Mouse (Mus musculus): Measurements from ENCODE around the gene Xlr4b. TPM values are rescaled to one million over a fixed set of nuclear protein-coding genes. Genes with fewer than 3 reads are reported as not detected.
"Not testable (repeated sequence)": the region's sequence is repeated elsewhere in the genome, so short reads cannot be mapped to it uniquely, and the experiment has no call there.

The Xlr4b gene
- polyA plus RNA-seq (2012; rRNA removed), result 2.0 and 2.4 TPM in 2 replicates

DNA sequence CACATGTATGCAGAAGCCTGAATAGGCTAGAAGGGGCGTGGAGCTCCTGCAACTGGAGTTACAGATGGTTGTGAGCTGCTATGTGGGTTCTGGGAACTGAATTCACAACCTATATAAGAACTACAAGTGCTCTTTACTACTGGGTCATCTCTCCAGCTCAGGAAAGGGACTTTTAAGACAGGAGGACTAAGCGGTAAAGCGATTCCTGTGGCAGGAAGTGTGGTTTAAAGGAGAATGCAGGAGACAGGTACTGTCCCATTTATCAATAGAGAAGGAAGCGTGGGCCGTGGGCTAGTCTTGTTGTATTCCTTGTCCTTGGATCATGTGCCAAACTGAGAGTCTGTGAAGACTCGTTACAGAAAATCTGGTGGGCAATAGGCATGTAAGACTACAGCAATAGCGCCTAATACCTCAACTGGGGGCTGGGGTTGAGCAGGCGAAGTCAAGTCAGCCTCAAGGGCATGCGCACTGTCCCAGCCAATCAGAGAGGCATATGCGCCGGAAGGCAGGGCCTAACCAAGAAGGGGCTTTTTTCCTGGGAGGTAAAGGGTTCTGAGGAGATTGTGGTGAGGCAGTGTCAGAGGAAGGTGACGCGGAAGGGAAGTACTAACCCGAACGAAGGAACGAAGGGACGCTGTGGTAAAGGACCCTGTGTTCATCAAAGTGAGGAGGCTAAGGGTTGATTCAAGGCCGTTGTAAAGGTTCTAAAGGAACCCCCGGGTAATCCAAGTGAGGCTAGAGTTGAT, at the start of gene Xlr4b:
Gene Xlr4b, plus strand, starts transcription at position 515 of the 746 bp plus-strand sequence.
- DNase-seq (ENCODE audit: low spot score), result not testable (repeated sequence)

DNA sequence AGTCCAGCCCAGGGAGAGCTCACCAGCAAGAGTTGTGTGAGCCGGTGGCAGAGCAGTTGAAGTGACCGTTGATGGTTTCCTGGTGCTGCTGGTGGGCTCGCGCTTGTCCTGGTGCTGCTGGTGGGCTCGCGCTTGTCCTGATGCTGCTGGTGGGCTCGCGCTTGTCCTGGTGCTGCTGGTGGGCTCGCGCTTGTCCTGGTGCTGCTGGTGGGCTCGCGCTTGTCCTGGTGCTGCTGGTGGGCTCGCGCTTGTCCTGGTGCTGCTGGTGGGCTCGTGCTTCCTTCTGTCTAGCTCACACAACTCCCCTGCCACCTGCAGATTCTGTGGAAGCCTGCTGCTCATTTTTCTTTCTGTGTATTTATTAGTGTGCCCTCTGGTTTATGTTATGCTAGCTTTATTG, 37.2 kb upstream of the Xlr4b start, which contains the start of gene Spin2d:
Gene Spin2d, minus strand, starts transcription at position 101 of the 400 bp plus-strand sequence.
- DNase-seq (ENCODE audit: low spot score), result not testable (repeated sequence)

DNA sequence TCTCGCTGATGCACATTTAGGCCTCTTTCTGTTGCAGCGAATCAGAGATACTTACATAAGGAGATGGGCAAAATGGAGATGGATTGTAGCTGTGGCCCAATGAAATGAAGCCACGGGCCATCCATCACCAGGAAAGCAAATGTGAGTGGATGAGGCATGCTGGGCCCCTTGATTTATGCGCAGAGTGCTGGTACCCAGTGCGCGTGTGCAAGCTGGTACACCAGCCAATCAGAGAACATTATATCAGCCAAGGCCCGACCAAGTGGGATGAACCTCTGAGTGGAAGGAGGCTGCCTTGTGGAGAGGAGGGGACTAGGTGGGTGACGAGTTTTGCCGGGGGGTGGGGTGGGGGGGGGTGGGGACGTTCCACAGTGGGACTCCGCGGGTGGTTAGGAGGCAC, 22.2 kb upstream of the Xlr4b start, which contains the start of gene Xlr3b:
Gene Xlr3b, plus strand, starts transcription at position 274 of the 400 bp plus-strand sequence.
- not testable (repeated sequence) for DNase-seq (ENCODE audit: low spot score)

DNA sequence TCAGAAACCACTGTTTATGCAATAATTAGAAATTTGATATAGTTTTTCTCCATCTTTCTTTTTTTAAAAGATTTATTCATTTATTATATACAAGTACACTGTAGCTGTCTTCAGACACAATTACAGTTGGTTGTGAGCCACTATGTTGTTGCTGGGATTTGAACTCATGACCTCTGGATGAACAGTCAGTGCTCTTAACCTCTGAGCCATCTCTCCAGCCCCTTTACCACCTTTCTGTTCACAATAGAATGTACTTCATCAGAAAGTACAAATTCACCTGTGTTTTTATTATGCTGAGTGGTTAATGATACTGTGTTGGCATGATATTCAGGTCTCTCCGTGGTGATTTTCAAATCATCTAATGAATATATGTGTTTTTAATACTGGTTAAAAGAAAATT, 11.2 kb downstream of the Xlr4b start:
- no peak for DNase-seq (ENCODE audit: low spot score)

DNA sequence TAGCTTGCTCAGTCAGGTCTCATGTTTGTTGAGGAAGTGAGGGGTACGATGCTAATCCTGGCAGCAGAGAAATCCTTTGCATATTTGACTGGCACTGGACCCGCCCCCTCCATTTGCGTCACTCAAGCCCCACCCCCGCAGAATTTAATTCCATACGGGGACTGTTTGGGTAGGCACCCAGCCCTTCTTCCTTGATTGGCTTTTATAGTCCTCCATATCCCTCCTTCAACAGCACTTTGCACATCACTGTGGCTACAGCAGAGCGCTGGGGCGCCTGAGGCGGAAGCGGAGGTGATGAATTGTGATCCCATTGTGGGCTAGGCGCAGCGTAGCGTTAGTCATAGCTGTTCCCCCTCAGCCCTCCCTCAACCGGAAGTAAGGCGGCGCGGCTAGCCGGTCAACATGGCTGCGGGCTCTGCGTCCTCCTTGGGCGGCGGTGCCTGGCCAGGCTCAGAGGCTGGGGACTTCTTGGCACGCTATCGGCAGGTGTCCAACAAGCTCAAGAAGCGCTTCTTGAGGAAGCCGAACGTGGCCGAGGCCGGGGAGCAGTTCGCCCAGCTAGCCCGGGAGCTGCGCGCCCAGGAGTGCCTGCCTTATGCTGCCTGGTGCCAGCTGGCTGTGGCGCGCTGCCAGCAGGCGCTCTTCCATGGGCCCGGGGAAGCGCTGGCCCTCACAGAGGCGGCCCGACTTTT, 13.9 kb downstream of the Xlr4b start, which contains the start of gene F8a:
Gene F8a, plus strand, starts transcription at position 378 of the 692 bp plus-strand sequence.
- no peak for DNase-seq (ENCODE audit: low spot score)

DNA sequence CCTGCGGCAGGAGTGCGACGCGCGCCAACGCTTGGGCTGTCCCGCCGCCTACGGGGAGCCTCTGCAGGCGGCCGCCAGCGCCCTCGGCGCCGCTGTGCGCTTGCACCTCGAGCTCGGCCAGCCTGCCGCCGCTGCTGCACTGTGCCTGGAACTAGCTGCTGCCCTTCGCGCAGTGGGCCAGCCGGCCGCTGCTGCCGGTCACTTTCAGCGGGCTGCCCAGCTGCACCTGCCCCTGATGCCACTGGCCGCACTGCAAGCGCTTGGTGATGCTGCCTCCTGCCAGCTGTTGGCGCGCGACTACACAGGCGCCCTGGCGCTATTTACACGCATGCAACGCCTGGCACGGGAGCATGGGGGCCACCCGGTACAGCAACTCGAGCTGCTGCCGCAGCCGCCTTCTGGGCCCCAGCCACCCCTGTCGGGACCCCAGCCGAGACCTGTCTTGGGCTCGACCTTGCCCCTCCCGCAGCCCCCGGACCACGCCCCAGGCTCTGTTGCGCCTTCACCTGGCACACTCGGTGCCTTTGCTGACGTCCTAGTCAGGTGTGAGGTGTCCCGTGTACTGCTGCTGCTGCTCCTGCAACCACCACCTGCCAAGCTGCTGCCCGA, 14.6 kb downstream of the Xlr4b start:
- DNase-seq (ENCODE audit: low spot score), result peak; percentile 65

DNA sequence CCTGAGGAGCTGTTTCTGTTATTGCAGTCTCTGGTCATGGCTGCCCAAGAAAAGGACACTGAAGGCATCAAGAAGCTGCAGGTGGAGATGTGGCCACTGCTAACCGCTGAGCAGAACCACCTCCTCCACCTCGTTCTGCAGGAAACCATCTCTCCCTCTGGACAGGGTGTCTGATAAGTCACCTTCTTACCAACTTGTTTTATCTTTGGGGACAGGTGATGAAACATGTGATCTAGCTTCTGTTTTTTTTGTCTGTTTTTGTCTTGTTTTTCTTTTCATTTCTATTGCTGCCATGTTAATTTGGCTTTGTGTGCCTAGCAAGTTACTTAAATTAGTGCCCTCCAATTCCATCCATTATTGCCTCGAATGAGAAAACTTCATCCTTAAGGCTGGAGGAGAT, 15.2 kb downstream of the Xlr4b start:
- DNase-seq (ENCODE audit: low spot score), result no peak

DNA sequence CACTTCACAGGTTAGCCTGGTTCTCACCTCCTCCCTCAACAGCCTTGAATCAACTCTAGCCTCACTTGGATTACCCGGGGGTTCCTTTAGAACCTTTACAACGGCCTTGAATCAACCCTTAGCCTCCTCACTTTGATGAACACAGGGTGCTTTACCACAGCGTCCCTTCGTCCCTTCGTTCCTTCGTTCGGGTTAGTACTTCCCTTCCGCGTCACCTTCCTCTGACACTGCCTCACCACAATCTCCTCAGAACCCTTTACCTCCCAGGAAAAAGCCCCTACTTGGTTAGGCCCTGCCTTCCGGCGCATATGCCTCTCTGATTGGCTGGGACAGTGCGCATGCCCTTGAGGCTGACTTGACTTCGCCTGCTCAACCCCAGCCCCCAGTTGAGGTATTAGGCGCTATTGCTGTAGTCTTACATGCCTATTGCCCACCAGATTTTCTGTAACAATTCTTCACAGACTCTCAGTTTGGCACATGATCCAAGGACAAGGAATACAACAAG, 28.7 kb downstream of the Xlr4b start, which contains the start of gene Xlr4c:
Gene Xlr4c, minus strand, starts transcription at position 310 of the 505 bp plus-strand sequence.
- DNase-seq (ENCODE audit: low spot score), result not testable (repeated sequence)

DNA sequence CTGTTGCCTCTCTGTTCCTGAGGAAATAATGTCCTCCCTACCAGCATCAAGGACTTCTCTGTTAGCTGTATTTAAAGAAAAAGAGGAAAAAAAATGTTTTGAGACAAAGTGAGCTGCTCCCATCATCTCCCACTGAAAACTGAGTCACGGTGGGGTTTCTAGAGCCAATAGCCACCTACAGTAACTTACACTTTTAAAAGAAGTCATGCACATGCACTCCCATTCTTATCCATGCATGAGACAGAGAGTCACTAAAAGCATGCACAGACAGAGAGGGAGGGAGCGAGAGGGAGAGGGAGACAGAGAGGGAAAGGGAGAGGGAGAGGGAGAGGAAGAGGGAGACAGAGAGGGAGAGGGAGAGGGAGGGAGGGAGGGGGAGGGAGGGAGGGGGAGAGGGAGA, 48.3 kb downstream of the Xlr4b start:
- not testable (repeated sequence) for DNase-seq (ENCODE audit: low spot score)

DNA sequence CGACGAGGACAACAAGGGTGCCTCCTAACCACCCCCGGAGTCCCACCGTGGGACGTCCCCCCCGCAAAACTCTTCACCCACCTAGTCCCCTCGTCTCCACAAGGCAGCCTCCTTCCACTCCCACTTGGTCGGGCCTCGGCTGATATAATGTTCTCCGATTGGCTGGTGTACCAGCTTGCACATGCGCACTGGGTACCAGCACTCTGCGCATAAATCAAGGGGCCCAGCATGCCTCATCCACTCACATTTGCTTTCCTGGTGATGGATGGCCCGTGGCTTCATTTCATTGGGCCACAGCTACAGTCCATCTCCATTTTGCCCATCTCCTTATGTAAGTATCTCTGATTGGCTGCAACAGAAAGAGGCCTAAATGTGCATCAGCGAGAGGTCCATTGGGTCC, 51.1 kb downstream of the Xlr4b start, which contains the start of gene Xlr3c:
Gene Xlr3c, minus strand, starts transcription at position 121 of the 400 bp plus-strand sequence.
- DNase-seq (ENCODE audit: low spot score), result not testable (repeated sequence)

Other genes with a start within 250 kb of the Xlr4b start
- 3.8 and 5.4 TPM in 2 replicates for gene Zfp185, start 227.0 kb upstream of the Xlr4b start, polyA plus RNA-seq (2012; rRNA removed)
- gene Pnma5, start 177.2 kb upstream of the Xlr4b start, polyA plus RNA-seq (2012; rRNA removed), result not detected in 2 replicates
- 0.04 and 0.10 TPM in 2 replicates for gene Pnma3, start 149.5 kb upstream of the Xlr4b start, polyA plus RNA-seq (2012; rRNA removed)
- gene Xlr4a, start 131.9 kb upstream of the Xlr4b start, polyA plus RNA-seq (2012; rRNA removed), result 1.4 and 3.0 TPM in 2 replicates
- 1.5 and 4.1 TPM in 2 replicates for gene Xlr3a, start 117.2 kb upstream of the Xlr4b start, polyA plus RNA-seq (2012; rRNA removed)
- gene Gm14685, start 97.3 kb upstream of the Xlr4b start, polyA plus RNA-seq (2012; rRNA removed), result 0.04 and 0.06 TPM in 2 replicates
- gene Xlr5b, start 65.5 kb upstream of the Xlr4b start, polyA plus RNA-seq (2012; rRNA removed), result not detected in 2 replicates
- gene DXBay18, start 64.9 kb upstream of the Xlr4b start, polyA plus RNA-seq (2012; rRNA removed), result not detected in 2 replicates
- gene Spin2d, start 37.3 kb upstream of the Xlr4b start, polyA plus RNA-seq (2012; rRNA removed), result not detected in 2 replicates
- 7.5 and 14.6 TPM in 2 replicates for gene Xlr3b, start 22.1 kb upstream of the Xlr4b start, polyA plus RNA-seq (2012; rRNA removed)
- 10.2 and 11.2 TPM in 2 replicates for gene F8a, start 14.0 kb downstream of the Xlr4b start, polyA plus RNA-seq (2012; rRNA removed)
- 0.52 and 1.3 TPM in 2 replicates for gene Xlr4c, start 28.8 kb downstream of the Xlr4b start, polyA plus RNA-seq (2012; rRNA removed)
- gene Xlr3c, start 51.1 kb downstream of the Xlr4b start, polyA plus RNA-seq (2012; rRNA removed), result not detected in 2 replicates
- gene Xlr5a, start 78.6 kb downstream of the Xlr4b start, polyA plus RNA-seq (2012; rRNA removed), result 0.04 TPM in 1 of 2 replicates, not detected in the other
- not detected in 2 replicates for gene Xlr5c, start 78.6 kb downstream of the Xlr4b start, polyA plus RNA-seq (2012; rRNA removed)
- gene Gm45015, start 122.5 kb downstream of the Xlr4b start, polyA plus RNA-seq (2012; rRNA removed), result not detected in 2 replicates
- gene Zfp275, start 128.3 kb downstream of the Xlr4b start, polyA plus RNA-seq (2012; rRNA removed), result 13.0 and 13.7 TPM in 2 replicates
- 0.33 and 0.38 TPM in 2 replicates for gene Gm18336, start 184.4 kb downstream of the Xlr4b start, polyA plus RNA-seq (2012; rRNA removed)
- 0.01 TPM in 2 replicates for gene Zfp92, start 196.8 kb downstream of the Xlr4b start, polyA plus RNA-seq (2012; rRNA removed)
- 3.9 and 4.8 TPM in 2 replicates for gene Trex2, start 221.0 kb downstream of the Xlr4b start, polyA plus RNA-seq (2012; rRNA removed)
- gene Haus7, start 244.7 kb downstream of the Xlr4b start, polyA plus RNA-seq (2012; rRNA removed), result 19.7 and 24.8 TPM in 2 replicates

Measured in urinary bladder, adult 2 months (tissue).